Mouse (Mus musculus) MN1 (cell line): ENCODE data around the gene Vmn1r180.
"Not testable (repeated sequence)": the region's sequence is repeated elsewhere in the genome, so short reads cannot be mapped to it uniquely, and the experiment has no call there.

Experiments
- DNase-seq: peaks from one replicate; pipeline ENCODE4 v3.0.0-alpha.2; 2016; ENCODE audit warnings: low spot score

Gene Vmn1r180

DNA sequence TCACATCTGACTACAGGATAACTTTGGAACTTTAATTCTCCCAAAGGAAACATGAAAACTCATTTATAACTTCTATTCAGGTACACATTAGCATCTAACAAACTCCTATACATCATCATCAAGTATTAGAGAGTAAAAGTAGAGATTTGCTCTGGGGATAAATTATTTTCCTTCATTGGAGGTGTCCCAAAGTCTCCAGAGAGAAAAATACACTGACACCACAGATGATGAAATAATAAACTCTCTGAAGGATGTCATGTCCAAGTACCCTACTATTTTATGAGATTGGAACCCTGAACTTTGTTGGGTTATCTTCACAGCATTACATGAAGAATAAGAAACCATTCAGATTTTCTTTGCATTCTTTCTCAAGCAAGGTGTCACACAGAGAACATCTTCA, at the start of gene Vmn1r180:
Gene Vmn1r180 (plus strand): TSS at position 301 of the 400 bp plus-strand sequence.
- no peak for DNase-seq

DNA sequence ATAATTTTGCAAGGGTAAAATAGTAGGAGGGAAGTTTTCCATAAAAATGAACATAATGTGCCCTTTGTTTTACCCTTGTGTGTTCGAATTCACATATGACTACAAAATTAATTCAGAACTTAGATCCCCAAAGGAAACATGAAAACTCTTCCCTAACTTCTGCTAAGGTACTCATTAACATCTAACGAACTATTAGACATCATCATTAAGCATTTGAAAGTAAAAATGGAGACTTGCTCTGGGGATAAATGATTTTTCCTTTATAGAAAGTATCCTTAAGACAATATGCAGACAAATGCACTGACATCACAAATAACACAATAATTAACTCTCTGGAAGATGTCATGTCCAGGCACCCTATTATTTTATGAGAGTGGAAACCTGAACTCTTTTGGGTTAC, 23.8 kb upstream of the Vmn1r180 start, which contains the start of gene Vmn1r179:
Gene Vmn1r179 (plus strand): TSS at position 301 of the 400 bp plus-strand sequence.
- no peak for DNase-seq

DNA sequence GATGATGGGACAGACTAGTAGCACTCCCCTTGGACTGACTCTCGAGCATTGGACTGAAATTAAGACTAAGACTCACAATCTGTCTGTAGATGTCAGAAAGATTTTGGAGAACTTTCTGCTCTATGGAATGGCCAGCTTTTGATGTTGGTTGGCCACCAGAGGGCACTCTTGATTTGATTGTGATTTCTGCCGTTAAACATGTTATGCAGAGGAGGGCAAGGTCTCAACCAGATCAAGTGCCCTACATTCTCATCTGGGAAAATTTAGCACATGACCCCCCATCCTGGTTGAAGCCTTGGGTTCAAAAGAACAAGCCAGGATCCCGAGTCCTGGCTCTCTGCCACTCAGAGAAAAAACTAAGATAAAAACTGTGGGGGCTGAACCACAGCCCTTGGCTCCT, 17.6 kb downstream of the Vmn1r180 start:
- not testable (repeated sequence) for DNase-seq

DNA sequence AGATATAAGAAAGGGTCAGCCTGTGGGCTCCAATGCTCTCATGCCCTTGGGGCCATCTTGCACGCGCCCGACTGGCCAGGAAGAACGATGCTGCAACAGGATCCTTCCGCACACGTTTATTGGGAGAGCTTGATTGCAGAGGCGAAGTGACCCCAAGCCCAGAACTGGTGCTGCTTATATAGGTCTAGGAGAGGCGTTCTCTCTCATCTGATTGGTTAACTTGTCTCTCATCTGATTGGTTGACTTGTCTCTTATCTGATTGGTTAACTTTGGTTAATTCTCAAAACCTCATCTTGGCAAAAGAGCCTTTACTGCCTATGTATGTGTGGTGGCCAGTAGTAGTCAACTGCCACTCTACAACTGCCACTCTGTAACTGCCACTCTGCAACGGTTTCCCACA, 23.9 kb downstream of the Vmn1r180 start, which contains the start of gene Vmn1r181:
Gene Vmn1r181 (plus strand): TSS at position 301 of the 400 bp plus-strand sequence.
- DNase-seq = not testable (repeated sequence)

DNA sequence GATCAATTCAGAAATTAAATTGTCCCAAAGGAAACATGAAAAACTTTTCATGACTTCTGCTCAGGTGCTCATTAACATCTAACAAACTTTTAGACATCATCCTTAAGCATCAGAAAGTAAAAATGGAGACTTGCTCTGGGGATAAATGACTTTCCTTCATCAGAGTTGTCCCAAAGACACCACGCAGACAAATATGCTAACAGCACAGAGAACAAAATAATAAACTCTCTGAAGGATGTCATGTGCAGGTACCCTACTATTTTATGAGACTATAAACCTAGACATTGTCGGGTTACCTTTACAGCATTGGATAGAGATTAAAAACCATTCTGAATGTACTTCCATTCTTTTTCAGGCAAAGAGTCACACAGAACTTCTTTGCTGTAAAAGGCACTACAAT, 51.0 kb downstream of the Vmn1r180 start, which contains the start of gene V1rd19:
Gene V1rd19 (plus strand): TSS at position 301 of the 400 bp plus-strand sequence.
- DNase-seq = no peak
